Mouse (Mus musculus): ENCODE measurements around the gene Naalad2. TPM values are rescaled to one million over a fixed set of nuclear protein-coding genes. Genes with fewer than 3 reads are reported as not detected.
A peak's percentile ranks its signal among the peaks of the same experiment; 100 is the strongest.
"Not testable (repeated sequence)": the region's sequence is repeated elsewhere in the genome, so short reads cannot be mapped to it uniquely, and the experiment has no call there.

The Naalad2 gene
- 10 to 100 TPM; 15.9 to 16.4 TPM for total RNA-seq (2021)

GRCm38 (mm10) chr9:18402895-18403294, at the start of gene Naalad2:
TSS of gene Naalad2 (minus strand) at chr9:18402995.
- intact Hi-C loops (cut with DNase I); DNase-seq: not testable (repeated sequence)

- peak; percentile 6 to 14 for DNase-seq
- intact Hi-C loops (cut with DNase I): no loop called here
Measured at GRCm38 (mm10) chr9:18431687-18432086, 28.9 kb upstream of the Naalad2 start.

DNA sequence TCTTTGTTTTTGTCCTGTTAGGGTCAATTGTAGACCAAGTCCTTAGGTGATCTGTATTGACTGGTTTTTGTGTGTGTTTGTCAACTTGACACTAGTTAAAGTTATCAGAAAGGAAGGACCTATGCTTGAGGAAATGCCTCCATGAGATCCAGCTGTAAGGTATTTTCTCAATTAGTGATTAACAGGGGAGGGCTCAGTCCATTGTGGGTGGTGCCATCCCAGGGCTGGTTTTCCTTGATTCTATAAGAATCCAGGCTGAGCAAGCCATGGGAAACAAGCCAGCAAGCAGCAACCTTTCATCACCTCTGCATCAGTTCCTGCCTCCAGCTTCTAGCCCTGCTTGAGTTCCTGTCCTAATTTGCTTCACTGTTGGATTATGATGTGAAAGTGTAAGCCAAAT, 27.6 kb upstream of the Naalad2 start, which contains the start of gene Mbd3l2:
Mbd3l2 (plus strand) TSS at position 301 of the 400 bp plus-strand sequence.
- no peak for DNase-seq
- intact Hi-C loops (cut with DNase I): no loop called here

- DNase-seq; intact Hi-C loops (cut with DNase I): not testable (repeated sequence)
Measured at GRCm38 (mm10) chr9:18412371-18412770, 9.6 kb upstream of the Naalad2 start.

- no peak for DNase-seq
- intact Hi-C loops (cut with DNase I): no loop called here
Measured at GRCm38 (mm10) chr9:18404118-18404517, 1.3 kb upstream of the Naalad2 start, which contains the start of gene Ubtfl1. TSS of gene Ubtfl1 (plus strand) at chr9:18404418.

- no peak for DNase-seq
- intact Hi-C loops (cut with DNase I): no loop called here
Measured at GRCm38 (mm10) chr9:18399629-18400028, 3.2 kb downstream of the Naalad2 start.

DNA sequence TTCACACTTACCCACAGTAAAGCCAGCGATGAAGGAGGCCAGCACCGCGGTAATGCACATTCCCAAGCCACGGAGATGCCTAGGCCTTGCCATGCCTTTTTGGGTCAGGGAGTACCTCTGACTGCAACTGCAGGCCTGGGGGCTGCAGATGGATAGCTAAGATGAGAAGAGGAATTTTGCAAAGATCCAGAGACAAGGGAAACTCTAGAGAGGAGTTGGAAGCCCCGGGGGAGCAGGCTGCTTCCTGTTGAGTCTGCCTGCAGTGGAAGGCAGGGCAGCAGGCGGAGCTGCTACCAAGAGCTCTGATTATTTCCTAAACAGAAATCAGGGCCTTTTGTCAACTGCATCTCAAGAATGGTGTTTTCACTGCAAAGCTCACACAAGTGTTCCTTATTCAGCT, 17.0 kb downstream of the Naalad2 start:
- DNase-seq: peak; percentile 44 to 54
- intact Hi-C loops (cut with DNase I): no loop called here

DNA sequence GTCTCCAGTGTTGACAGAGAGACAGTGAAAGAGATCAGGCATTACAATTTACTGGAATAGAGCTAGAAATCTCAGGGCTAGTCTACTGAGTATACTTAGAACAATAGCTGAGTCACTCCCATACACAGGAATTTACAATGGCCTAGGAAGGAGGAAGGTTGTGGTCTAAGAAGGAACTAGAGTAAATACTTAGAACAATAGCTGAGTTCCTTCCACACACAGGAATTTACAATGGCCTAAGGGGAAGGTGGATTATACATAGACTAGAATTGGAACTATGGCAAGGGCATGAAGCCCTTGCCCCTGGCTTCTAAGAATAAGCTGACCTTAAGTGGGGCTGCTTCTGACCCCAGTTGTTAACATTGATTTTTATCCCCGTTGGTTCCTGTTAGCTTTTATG, 29.8 kb downstream of the Naalad2 start:
- DNase-seq; intact Hi-C loops (cut with DNase I): not testable (repeated sequence)

GRCm38 (mm10) chr9:18319990-18320389, 82.8 kb downstream of the Naalad2 start:
- intact Hi-C loops (cut with DNase I): no loop called here
- DNase-seq: no peak

- intact Hi-C loops (cut with DNase I): loop anchor here (10.0 kb wide), 1 partner anchor 1326 kb away; the partner anchor contains the start of gene Zfp317
- DNase-seq: no peak
Measured at GRCm38 (mm10) chr9:18298301-18298700, 104.5 kb downstream of the Naalad2 start.

DNA sequence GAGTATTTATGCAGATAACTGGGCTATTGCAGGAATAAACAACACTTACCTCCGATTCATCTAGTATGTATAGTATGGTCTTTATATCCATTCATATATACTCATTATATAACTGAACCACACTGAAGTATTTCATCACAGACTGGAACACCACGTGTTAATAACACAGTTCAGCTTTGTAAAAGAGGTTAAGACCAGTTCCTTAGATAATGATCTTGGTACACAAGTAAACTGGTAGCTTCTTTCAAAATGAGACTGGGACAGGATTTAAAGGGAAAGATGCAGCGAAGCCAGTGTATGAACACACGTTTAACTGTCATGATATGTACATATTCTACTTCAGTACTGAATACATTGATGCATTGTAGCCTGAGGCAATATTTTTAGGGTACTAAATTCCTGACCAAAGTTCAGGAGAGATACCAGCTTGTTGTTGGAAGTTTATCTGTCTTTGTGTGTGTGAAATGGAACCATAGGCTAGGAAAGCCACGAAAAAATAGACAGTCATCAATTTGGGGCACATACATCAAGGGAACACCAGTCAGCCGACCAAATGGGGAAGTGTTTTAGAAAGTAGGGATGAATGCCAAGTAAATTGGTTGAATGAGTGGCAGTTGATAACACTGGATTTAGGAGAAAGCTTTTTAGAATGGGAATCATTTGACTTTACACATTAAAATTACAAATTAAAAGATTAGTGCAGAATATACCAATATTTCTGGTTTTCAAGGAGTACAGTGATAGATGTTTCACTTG, 109.6 kb downstream of the Naalad2 start:
- DNase-seq: no peak
- intact Hi-C loops (cut with DNase I): loop anchor here (5.0 to 10.0 kb wide), 2 partner anchors 179 to 1332 kb away; partner anchors contain the start of gene Zfp317

DNA sequence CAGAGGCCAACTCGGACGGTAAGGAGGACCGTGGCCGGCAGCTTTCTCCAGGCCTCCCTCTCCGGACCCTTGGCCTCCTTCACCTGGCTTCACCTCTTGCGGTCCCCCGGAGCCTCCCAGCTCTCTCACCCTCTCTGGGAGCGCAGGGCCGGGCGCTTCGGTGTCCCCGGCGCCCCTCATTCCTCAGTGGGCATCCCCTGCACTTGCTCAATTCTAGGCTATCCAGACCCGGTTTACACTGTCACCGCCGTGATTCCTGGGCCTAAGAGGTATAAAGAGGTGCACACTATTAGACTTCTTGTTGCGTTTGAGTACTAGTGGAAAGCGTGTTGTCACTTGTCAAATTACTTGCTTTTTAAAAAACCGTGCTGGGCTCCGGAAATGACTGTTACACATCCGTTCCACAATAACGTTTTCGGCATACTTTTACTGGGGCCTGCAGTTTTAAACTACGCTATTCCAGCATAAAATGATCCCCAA, 110.3 kb downstream of the Naalad2 start:
- intact Hi-C loops (cut with DNase I): loop anchor here (5.0 to 10.0 kb wide), 2 partner anchors 180 to 1332 kb away; partner anchors contain the start of gene Zfp317
- no peak for DNase-seq

- DNase-seq: peak; percentile 95 to 97
- intact Hi-C loops (cut with DNase I): loop anchor here (5.0 to 10.0 kb wide), 2 partner anchors 181 to 1333 kb away; partner anchors contain the start of gene Zfp317
Measured at GRCm38 (mm10) chr9:18291571-18292429, 111.0 kb downstream of the Naalad2 start, which contains the start of gene Chordc1. TSS of gene Chordc1 (plus strand) at chr9:18292125.

DNA sequence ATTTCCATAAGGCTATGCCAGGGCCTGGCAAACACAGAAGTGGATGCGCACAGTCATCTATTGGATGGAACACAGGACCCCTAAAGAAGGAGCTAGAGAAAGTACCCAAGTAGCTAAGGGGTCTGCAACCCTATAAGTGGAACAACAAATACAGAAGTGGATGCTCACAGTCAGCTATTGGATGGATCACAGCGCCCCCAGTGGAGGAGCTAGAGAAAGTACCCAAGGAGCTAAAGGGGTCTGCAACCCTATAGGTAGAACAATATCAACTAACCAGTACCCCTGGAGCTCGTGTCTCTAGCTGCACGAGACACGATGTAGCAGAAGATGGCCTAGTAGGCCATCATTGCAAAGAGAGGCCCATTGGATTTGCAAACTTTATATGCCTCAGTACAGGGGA, 124.1 kb downstream of the Naalad2 start:
- intact Hi-C loops (cut with DNase I); DNase-seq: not testable (repeated sequence)

- intact Hi-C loops (cut with DNase I): no loop called here
- no peak for DNase-seq
Measured at GRCm38 (mm10) chr9:18277497-18277896, 125.3 kb downstream of the Naalad2 start.

DNA sequence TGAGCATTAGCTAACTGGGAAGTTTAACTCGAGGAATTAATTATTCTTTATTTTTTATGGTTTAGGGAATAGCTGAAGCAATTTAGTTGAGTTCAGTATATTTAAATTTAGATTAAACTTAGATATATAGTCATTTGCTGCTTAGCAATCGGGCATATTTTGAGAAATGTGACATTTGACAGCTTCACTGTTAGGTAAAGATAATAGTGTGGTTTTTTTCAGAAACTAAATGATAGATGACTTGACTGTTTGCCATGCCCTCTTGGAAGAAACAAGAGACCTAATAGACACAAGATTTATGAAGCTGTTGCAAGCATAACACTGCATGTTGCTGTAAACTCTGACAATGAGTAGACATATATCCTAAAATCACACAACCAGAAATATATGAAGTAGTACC, 126.0 kb downstream of the Naalad2 start:
- intact Hi-C loops (cut with DNase I): no loop called here

GRCm38 (mm10) chr9:18275901-18276300, 126.9 kb downstream of the Naalad2 start:
- DNase-seq: no peak
- intact Hi-C loops (cut with DNase I): no loop called here

More for the DNA sequence above, 126.0 kb downstream of the Naalad2 start:
- no peak for DNase-seq
